Mouse (Mus musculus) natural killer cell, adult 2 months (primary cell): ENCODE measurements around the gene Sirpb1c.
"Not testable (repeated sequence)": the region's sequence is repeated elsewhere in the genome, so short reads cannot be mapped to it uniquely, and the experiment has no call there.

Source experiments
- DNase-seq, 2 experiments: peaks; one replicate each; pipeline ENCODE4 v3.0.0; 2022; ENCODE audit warnings: low spot score in 2 of 2

Sirpb1c gene

GRCm38 (mm10) chr3:15848280-15848679 is at the start of gene Sirpb1c:
Gene Sirpb1c (minus strand): TSS chr3:15848528.
- DNase-seq: not testable (repeated sequence)

- no peak for DNase-seq
Observed at GRCm38 (mm10) chr3:15886380-15886779, 38.1 kb upstream of the Sirpb1c start.

GRCm38 (mm10) chr3:15855773-15856172 is 7.4 kb upstream of the Sirpb1c start:
- DNase-seq: not testable (repeated sequence)

- no peak for DNase-seq
Observed at GRCm38 (mm10) chr3:15849922-15850321, 1.6 kb upstream of the Sirpb1c start.

- no peak for DNase-seq
Observed at GRCm38 (mm10) chr3:15847332-15848047, 838 bp downstream of the Sirpb1c start.

- DNase-seq: not testable (repeated sequence)
Observed at GRCm38 (mm10) chr3:15773642-15774041, 74.7 kb downstream of the Sirpb1c start.
